In the genomic region with DNA sequence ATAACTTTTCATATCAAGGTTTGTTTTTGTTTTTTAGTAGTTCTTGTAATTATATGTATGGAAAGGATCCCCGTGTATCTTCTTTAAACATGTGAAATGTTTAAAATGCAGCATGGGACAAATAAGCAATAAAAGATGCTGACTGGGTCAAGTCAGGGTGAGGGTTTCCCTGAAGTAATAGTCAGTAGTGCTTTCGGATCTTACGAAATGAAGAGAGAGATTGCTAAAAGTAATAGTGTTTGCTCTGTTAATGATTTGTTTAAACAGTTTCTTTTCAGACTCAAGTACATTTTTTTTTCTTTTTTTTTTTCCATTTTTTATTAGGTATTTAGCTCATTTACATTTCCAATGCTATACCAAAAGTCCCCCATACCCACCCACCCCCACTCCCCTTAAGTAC, we compare ENCODE assay signal across 28 mouse cellular contexts. TPM values are rescaled to one million over a fixed set of nuclear protein-coding genes. Genes with fewer than 3 reads are reported as not detected.
A peak's percentile ranks its signal among the peaks of the same experiment; 100 is the strongest.
DNase-seq lines count a peak whose midpoint lies in the region; ATAC-seq and TF ChIP-seq lines count a peak whose summit lies in the region.
"Had no signal": no experiment of that assay in that cellular context is flagged by ENCODE, and none has a peak within 500 bp of the region (broad histone marks: within the 10 kb centered on the region; RNA-seq: fewer than 3 reads in every experiment).

No protein-coding gene starts in this region.

- TF ChIP-seq EP300 in liver, embryonic 14.5 days (IDR thresholded peaks at IDR 0.05; ENCODE audit: low read depth), result no peak

- H3K27me3 ChIP-seq in liver, embryonic 12.5 days (replicated peaks), result no peaks in the 10 kb centered on the region
- H3K27me3 ChIP-seq in liver, embryonic 11.5 days (replicated peaks; ENCODE audit: control insufficient read depth, insufficient read depth, low read length), result no peaks in the 10 kb centered on the region
- no peaks in the 10 kb centered on the region for H3K27me3 ChIP-seq in liver, embryonic 14.5 days (ENCODE audit: control insufficient read depth, insufficient read depth, low read length)
- H3K27me3 ChIP-seq: CH12.LX; embryonic facial prominence, embryonic 13.5 days; embryonic facial prominence, embryonic 15.5 days; forebrain, embryonic 12.5 days; Patski had no signal

- no peak for ATAC-seq in liver, embryonic 12.5 days
- ATAC-seq in liver, embryonic 11.5 days (replicated peaks; ENCODE audit: low FRiP score), result no peak
- ATAC-seq in liver, embryonic 14.5 days (ENCODE audit: insufficient read depth), result no peak
- ATAC-seq: activated CD4-positive, CD25-positive, alpha-beta regulatory T cell, adult 4 months; CD4-positive, CD25-positive, alpha-beta regulatory T cell, adult 4 months; forebrain, embryonic 14.5 days; Patski had no signal

- no peak for DNase-seq in gastrocnemius, adult 2 months
- no peak for DNase-seq in gastrocnemius, adult 8-10 months (ENCODE audit: low spot score in 2 of 2)
- no peak for DNase-seq in liver, embryonic 11.5 days (ENCODE audit: low spot score)
- peak; percentile 20 for DNase-seq in induced T-regulatory cell, adult 2 months (ENCODE audit: low read depth)
- no peak for DNase-seq in liver, embryonic 14.5 days (ENCODE audit: low read depth in 3 of 3, low spot score in 3 of 3)
- no peak for DNase-seq in cerebellum, adult 8-10 months
- no peak for DNase-seq in heart, postnatal 14 days
- DNase-seq: adrenal gland, adult 8-10 months; adrenal gland, postnatal 14 days; adrenal gland, postnatal 36 days; B cell, adult 2 months; cerebellum, adult 11-12 months; cerebellum, adult 2 months; cerebellum, adult 9-11 months; cerebellum, postnatal 14 days; cerebellum, postnatal 36 days; embryo, embryonic 11 days had no signal

- H3K4me1 ChIP-seq in liver, embryonic 12.5 days, result peaks cover 84% of the 10 kb centered on the region
- peaks cover 56% of the 10 kb centered on the region for H3K4me1 ChIP-seq in liver, embryonic 11.5 days (replicated peaks; ENCODE audit: control insufficient read depth, insufficient read depth, low read length)
- peaks cover 45 to 61% of the 10 kb centered on the region in 2 experiments for H3K4me1 ChIP-seq in liver, embryonic 14.5 days (replicated peaks; ENCODE audit: control insufficient read depth in 2 of 2, insufficient read depth in 2 of 2, low read length in 1 of 2)

- H3K36me3 ChIP-seq in liver, embryonic 12.5 days, result peaks cover 4% of the 10 kb centered on the region; the same call in 1 of the 2 replicates
- H3K36me3 ChIP-seq in liver, embryonic 11.5 days (ENCODE audit: control insufficient read depth, insufficient read depth, low read length), result no peaks in the 10 kb centered on the region
- peaks cover 9% of the 10 kb centered on the region for H3K36me3 ChIP-seq in liver, embryonic 14.5 days (replicated peaks; ENCODE audit: control insufficient read depth, insufficient read depth, low read depth)
- H3K36me3 ChIP-seq: embryonic facial prominence, embryonic 13.5 days; embryonic facial prominence, embryonic 15.5 days; forebrain, embryonic 10.5 days; forebrain, embryonic 12.5 days; G1E had no signal

- H3K9me3 ChIP-seq in liver, embryonic 12.5 days (replicated peaks), result no peaks in the 10 kb centered on the region
- H3K9me3 ChIP-seq in liver, embryonic 11.5 days (ENCODE audit: control insufficient read depth, low read length), result no peaks in the 10 kb centered on the region
- no peaks in the 10 kb centered on the region for H3K9me3 ChIP-seq in liver, embryonic 14.5 days (ENCODE audit: control insufficient read depth, low read length)
- H3K9me3 ChIP-seq: embryonic facial prominence, embryonic 13.5 days; embryonic facial prominence, embryonic 15.5 days; forebrain, embryonic 10.5 days; forebrain, embryonic 12.5 days; G1E had no signal

- no peak overlapping the region; the same call in 1 of the 2 replicates for H3K4me3 ChIP-seq in gastrocnemius, adult 2 months
- no peak overlapping the region for H3K4me3 ChIP-seq in liver, embryonic 12.5 days
- H3K4me3 ChIP-seq in liver, embryonic 11.5 days (ENCODE audit: low read depth, low read length), result no peak overlapping the region
- H3K4me3 ChIP-seq in liver, embryonic 14.5 days (ENCODE audit: insufficient read depth in 1 of 2, low read depth in 2 of 2, low read length in 2 of 2), result no peak overlapping the region
- H3K4me3 ChIP-seq: embryonic facial prominence, embryonic 13.5 days; embryonic facial prominence, embryonic 15.5 days; forebrain, embryonic 10.5 days; forebrain, embryonic 12.5 days had no signal

- peak overlapping the region; percentile 43 for H3K4me2 ChIP-seq in liver, embryonic 12.5 days
- H3K4me2 ChIP-seq in liver, embryonic 11.5 days, result no peak overlapping the region
- peak overlapping the region; percentile 54 for H3K4me2 ChIP-seq in liver, embryonic 14.5 days (ENCODE audit: low read depth)
- H3K4me2 ChIP-seq: embryonic facial prominence, embryonic 13.5 days; embryonic facial prominence, embryonic 15.5 days; forebrain, embryonic 12.5 days had no signal

- H3K9ac ChIP-seq in liver, embryonic 12.5 days, result 0 out of 2 replicates have a peak overlapping the region, but pooled peaks have one; percentile 7
- no peak overlapping the region for H3K9ac ChIP-seq in liver, embryonic 11.5 days (ENCODE audit: low read depth, low read length)
- no peak overlapping the region for H3K9ac ChIP-seq in liver, embryonic 14.5 days (replicated peaks)
- H3K9ac ChIP-seq: embryonic facial prominence, embryonic 13.5 days; embryonic facial prominence, embryonic 15.5 days; forebrain, embryonic 12.5 days had no signal

- peak overlapping the region; percentile 38; the same call in 1 of the 2 replicates for H3K27ac ChIP-seq in gastrocnemius, adult 2 months
- peak overlapping the region; percentile 72; the same call in 1 of the 2 replicates for H3K27ac ChIP-seq in liver, embryonic 12.5 days
- H3K27ac ChIP-seq in liver, embryonic 11.5 days (ENCODE audit: low read depth, low read length), result no peak overlapping the region
- H3K27ac ChIP-seq in liver, embryonic 14.5 days, result no peak overlapping the region
- H3K27ac ChIP-seq: embryonic facial prominence, embryonic 13.5 days; embryonic facial prominence, embryonic 15.5 days; forebrain, embryonic 10.5 days; forebrain, embryonic 12.5 days had no signal

- TF ChIP-seq CTCF in gastrocnemius, adult 2 months (IDR thresholded peaks at IDR 0.05), result no peak
- TF ChIP-seq CTCF in liver, embryonic 14.5 days (IDR thresholded peaks at IDR 0.05; ENCODE audit: low read depth), result no peak

- WGBS in liver, embryonic 12.5 days (ENCODE audit: insufficient replicate concordance), result 79% methylated on average over 3 of the region's 3 CpGs
- WGBS in liver, embryonic 11.5 days, result 69% methylated on average over 3 of the region's 3 CpGs
- 75% methylated on average over 3 of the region's 3 CpGs for WGBS in liver, embryonic 14.5 days (ENCODE audit: insufficient replicate concordance)

- intact Hi-C loops in gastrocnemius, adult 2 months (cut with DNase I), result loop anchor here (10.0 kb wide), 1 partner anchor 125 kb away; a partner anchor contains a TSS
- intact Hi-C loops in heart, postnatal 14 days (cut with DNase I), result loop anchor here (10.0 kb wide), 1 partner anchor 305 kb away; a partner anchor contains a TSS

RNA-seq across cellular contexts. Expression of a gene that starts 10.3 kb away (rescaled TPM):
- 10 to 100 TPM; 87.9 to 93.4 TPM for total RNA-seq in gastrocnemius, adult 2 months (2021)
- 10 to 100 TPM; 64.1 to 79.4 (median 77.9) TPM for total RNA-seq in gastrocnemius, adult 8-10 months (2022)
- 71.1 and 73.2 TPM in 2 replicates for polyA plus RNA-seq in liver, embryonic 12.5 days (2016; fragmentation: Nextera tagmentation; extraction: Ambion mirVana)
- 62.6 and 65.9 TPM in 2 replicates for polyA plus RNA-seq in liver, embryonic 11.5 days (2014; fragmentation: Nextera tagmentation; extraction: Ambion mirVana)
- 97.1 and 138 TPM in 2 replicates for polyA plus RNA-seq in liver, embryonic 14.5 days (2012; rRNA removed)
- 61.5 and 63.2 TPM in 2 replicates for polyA plus RNA-seq in liver, embryonic 14.5 days (2014; fragmentation: Nextera tagmentation; extraction: Ambion mirVana)
- total RNA-seq in heart, postnatal 14 days (2021), result 100 to 1,000 TPM; 167 to 180 TPM

Comparison
In these comparisons a context has a peak if more than half of its experiments do, and no peak if none do; other contexts are left out.
1. H3K27ac ChIP-seq: peak in gastrocnemius, adult 2 months (single experiment) and liver, embryonic 12.5 days (single experiment); none in liver, embryonic 11.5 days (single experiment) and liver, embryonic 14.5 days (single experiment).